Mouse (Mus musculus) embryonic facial prominence, embryonic 11.5 days (tissue): ENCODE measurements around the gene 4933417A18Rik. TPM values are rescaled to one million over a fixed set of nuclear protein-coding genes. Genes with fewer than 3 reads are reported as not detected.
"Not testable (repeated sequence)": the region's sequence is repeated elsewhere in the genome, so short reads cannot be mapped to it uniquely, and the experiment has no call there.

Experiments
- ATAC-seq: fragments of 200-750 bp; cut with Nextera tagmentation; replicated peaks from 2 replicates; pipeline ENCODE4 v1.8.0; 2017; ENCODE audit warnings: low read depth; ENCODE audit not compliant: insufficient number of reproducible peaks, low FRiP score, low TSS enrichment
- DNase-seq: peaks from one replicate; pipeline ENCODE4 v3.0.0-alpha.2; 2015; ENCODE audit warnings: low spot score
- H3K27ac ChIP-seq: fragments of 300-500 bp; sonication (generic); replicated peaks from 2 replicates; pipeline ENCODE4 v1.5.1; 2014; ENCODE audit warnings: mild to moderate bottlenecking, low read depth, low read length, control low read depth
- H3K27me3 ChIP-seq: fragments of 300-500 bp; sonication (generic); 2 replicates; pipeline ENCODE4 v1.6.1; 2014; ENCODE audit warnings: mild to moderate bottlenecking, low read length, moderate library complexity, mixed read lengths; ENCODE audit not compliant: control insufficient read depth, insufficient read depth
- H3K36me3 ChIP-seq: fragments of 300-500 bp; sonication (generic); replicated peaks from 2 replicates; pipeline ENCODE4 v1.6.1; 2014; ENCODE audit warnings: low read depth, mild to moderate bottlenecking, low read length, moderate library complexity, mixed read lengths; ENCODE audit not compliant: control insufficient read depth, insufficient read depth
- H3K4me1 ChIP-seq: fragments of 300-500 bp; sonication (generic); 2 replicates; pipeline ENCODE4 v1.6.1; 2014; ENCODE audit warnings: low read length, mixed read lengths; ENCODE audit not compliant: control insufficient read depth, insufficient read depth
- H3K4me2 ChIP-seq: fragments of 300-500 bp; sonication (generic); 2 replicates; pipeline ENCODE4 v1.6.1; 2014; ENCODE audit warnings: low read depth, mild to moderate bottlenecking, control low read depth, low read length, moderate library complexity
- H3K4me3 ChIP-seq: fragments of 300-500 bp; sonication (generic); 2 replicates; pipeline ENCODE4 v1.5.1; 2014; ENCODE audit warnings: low read depth, low read length, control low read depth
- H3K9ac ChIP-seq: fragments of 300-500 bp; sonication (generic); replicated peaks from 2 replicates; pipeline ENCODE4 v1.6.1; 2014; ENCODE audit warnings: mild to moderate bottlenecking, control low read depth, low read length
- H3K9me3 ChIP-seq: fragments of 300-500 bp; sonication (generic); replicated peaks from 2 replicates; pipeline ENCODE4 v1.6.1; 2016; ENCODE audit warnings: mild to moderate bottlenecking, low read length, inconsistent platforms, mixed read lengths; ENCODE audit not compliant: control insufficient read depth
- WGBS: fragments of 180-500 bp; shearing (Covaris S2); extraction: QIAGEN DNeasy Blood & Tissue Kit; methylation state at CpG from one replicate; pipeline ENCODE4 v1.1.7; 2014; 5-methylcytosine and 5-hydroxymethylcytosine counted together
- polyA plus RNA-seq: library from polyadenylated mRNA; unstranded; fragments of >200 nt; fragmentation: Nextera tagmentation; extraction: Ambion mirVana; gene quantifications from 2 replicates; pipeline ENCODE4 v1.2.1, GENCODE M21; 2014

The 4933417A18Rik gene
- polyA plus RNA-seq, 1 experiment from 2014 or later: not detected

GRCm38 (mm10) chr13:34963511-34964397 is 39.5 kb downstream of the 4933417A18Rik start, which contains the start of gene Eci3:
Gene Eci3 (minus strand): TSS chr13:34963810.
- H3K4me1 ChIP-seq: no peaks in the 10 kb centered on the region
- peak; percentile 85 for ATAC-seq
- peak within 1 kb of the TSS; percentile 37 for H3K4me3 ChIP-seq
- H3K27ac ChIP-seq: no peak within 1 kb of the TSS
- H3K36me3 ChIP-seq: no peaks in the 10 kb centered on the region
- no peaks in the 10 kb centered on the region for H3K9me3 ChIP-seq
- peaks cover 8% of the 10 kb centered on the region for H3K27me3 ChIP-seq
- 3% methylated on average over 32 of the region's 32 CpGs for WGBS
- peak within 1 kb of the TSS; percentile 74 for H3K4me2 ChIP-seq
- H3K9ac ChIP-seq: peak within 1 kb of the TSS; percentile 43
- DNase-seq: peak; percentile 66

GRCm38 (mm10) chr13:34964419-34964818 is 40.2 kb downstream of the 4933417A18Rik start:
- Histone ChIP-seq H3K4me1 (no peaks in the 10 kb centered on the region), H3K36me3 (no peaks in the 10 kb centered on the region), H3K4me2 (peak overlapping the region; percentile 74), H3K9ac (no peak overlapping the region), H3K9me3 (no peaks in the 10 kb centered on the region), H3K4me3 (peak overlapping the region; percentile 37), H3K27me3 (peaks cover 8% of the 10 kb centered on the region), H3K27ac (no peak overlapping the region)
- no peak for ATAC-seq
- 4% methylated on average over 14 of the region's 14 CpGs for WGBS
- DNase-seq: peak; percentile 4

GRCm38 (mm10) chr13:34964866-34965265 is 40.7 kb downstream of the 4933417A18Rik start:
- no peaks in the 10 kb centered on the region for H3K36me3 ChIP-seq

GRCm38 (mm10) chr13:34965647-34966046 is 41.4 kb downstream of the 4933417A18Rik start:
- not testable (repeated sequence) for H3K27me3 ChIP-seq, DNase-seq, H3K4me3 ChIP-seq, H3K27ac ChIP-seq, H3K4me2 ChIP-seq, H3K9me3 ChIP-seq, ATAC-seq, H3K9ac ChIP-seq, H3K4me1 ChIP-seq, H3K36me3 ChIP-seq
- WGBS: 69% methylated on average over 9 of the region's 9 CpGs

More at GRCm38 (mm10) chr13:34964866-34965265, 40.7 kb downstream of the 4933417A18Rik start:
- ATAC-seq (no peak), DNase-seq (no peak)
- Histone ChIP-seq H3K4me3 (no peak overlapping the region), H3K4me2 (peak overlapping the region; percentile 74), H3K9me3 (no peaks in the 10 kb centered on the region), H3K4me1 (no peaks in the 10 kb centered on the region), H3K9ac (no peak overlapping the region), H3K27ac (no peak overlapping the region), H3K27me3 (peaks cover 8% of the 10 kb centered on the region)
- 10% methylated on average over 5 of the region's 5 CpGs for WGBS

GRCm38 (mm10) chr13:34972456-34972855 is 48.2 kb downstream of the 4933417A18Rik start:
- ATAC-seq, H3K27me3 ChIP-seq, H3K4me3 ChIP-seq, H3K4me2 ChIP-seq, H3K9ac ChIP-seq, H3K27ac ChIP-seq, DNase-seq, H3K36me3 ChIP-seq, H3K4me1 ChIP-seq, H3K9me3 ChIP-seq: not testable (repeated sequence)

- Histone ChIP-seq H3K4me2 (no peak overlapping the region), H3K27me3 (no peaks in the 10 kb centered on the region), H3K9ac (no peak overlapping the region), H3K4me3 (no peak overlapping the region), H3K27ac (no peak overlapping the region), H3K9me3 (no peaks in the 10 kb centered on the region), H3K4me1 (no peaks in the 10 kb centered on the region), H3K36me3 (0 out of 2 replicates have a peak, but pooled peaks cover 1% of the 10 kb centered on the region)
- no peak for ATAC-seq
- WGBS: 53% methylated on average over 1 of the region's 1 CpGs
- peak; percentile 53 for DNase-seq
These were observed 48.9 kb downstream of the 4933417A18Rik start for GRCm38 (mm10) chr13:34973149-34973548.

- no peak overlapping the region for H3K9ac ChIP-seq
- no peak overlapping the region for H3K4me3 ChIP-seq
- DNase-seq (peak; percentile 6), ATAC-seq (no peak)
- no peak overlapping the region for H3K4me2 ChIP-seq
- H3K36me3 ChIP-seq: peaks cover 2% of the 10 kb centered on the region; the same call in 1 of the 2 replicates
- WGBS: 40% methylated on average over 1 of the region's 1 CpGs
- no peaks in the 10 kb centered on the region for H3K27me3 ChIP-seq
- H3K27ac ChIP-seq: no peak overlapping the region
- no peaks in the 10 kb centered on the region for H3K4me1 ChIP-seq
- H3K9me3 ChIP-seq: no peaks in the 10 kb centered on the region
These were observed 49.6 kb downstream of the 4933417A18Rik start for GRCm38 (mm10) chr13:34973770-34974169.

GRCm38 (mm10) chr13:34976116-34976515 is 51.9 kb downstream of the 4933417A18Rik start:
- Histone ChIP-seq H3K27me3 (no peaks in the 10 kb centered on the region), H3K4me3 (no peak overlapping the region), H3K9ac (no peak overlapping the region), H3K36me3 (peaks cover 2% of the 10 kb centered on the region), H3K4me1 (no peaks in the 10 kb centered on the region), H3K9me3 (no peaks in the 10 kb centered on the region), H3K27ac (no peak overlapping the region), H3K4me2 (no peak overlapping the region)
- DNase-seq (no peak), ATAC-seq (no peak)
- 96% methylated on average over 4 of the region's 4 CpGs for WGBS
